Mouse (Mus musculus) bone marrow, adult 2 months (tissue): ENCODE measurements around the gene Zfp90. TPM values are rescaled to one million over a fixed set of nuclear protein-coding genes. Genes with fewer than 3 reads are reported as not detected.

Source experiments
- H3K27ac ChIP-seq: fragments of 200-500 bp; 2 replicates; pipeline ENCODE4 v1.5.1; 2012; ENCODE audit warnings: low read depth, mild to moderate bottlenecking, control low read depth, inconsistent platforms, low read length; ENCODE audit not compliant: control insufficient read depth, poor library complexity, insufficient read depth
- H3K4me1 ChIP-seq: fragments of 200-500 bp; 2 replicates; pipeline ENCODE4 v1.6.1; 2011; ENCODE audit warnings: low read length; ENCODE audit not compliant: control insufficient read depth, insufficient read depth
- H3K4me3 ChIP-seq: fragments of 200-500 bp; replicated peaks from 2 replicates; pipeline ENCODE3; 2011; ENCODE audit warnings: mild to moderate bottlenecking, low read depth, low read length, control low read depth; ENCODE audit not compliant: control insufficient read depth
- CTCF ChIP-seq: fragments of 200-500 bp; IDR thresholded peaks from 2 replicates; pipeline ENCODE4 v1.5.1; 2011; ENCODE audit warnings: low read length, control low read depth; ENCODE audit not compliant: control insufficient read depth, insufficient read depth
- POLR2A ChIP-seq: fragments of 200-500 bp; IDR thresholded peaks from 2 replicates; pipeline ENCODE4 v1.6.1; 2011; ENCODE audit warnings: low read depth, mild to moderate bottlenecking, control low read depth, low read length, borderline replicate concordance; ENCODE audit not compliant: control insufficient read depth
- WGBS: fragments of 180-500 bp; shearing (Covaris S2); methylation state at CpG from one replicate; pipeline ENCODE4 v1.1.7; 2018; 5-methylcytosine and 5-hydroxymethylcytosine counted together
- polyA plus RNA-seq: library from polyadenylated mRNA; stranded (reverse); fragments of >200 nt; gene quantifications from 2 replicates; pipeline ENCODE4 v1.2.4, GENCODE M21; 2011; ENCODE audit warnings: low replicate concordance; ENCODE audit not compliant: missing spikeins, insufficient read depth, insufficient read length

Gene Zfp90
- 3.3 and 10.6 TPM in 2 replicates for polyA plus RNA-seq

DNA sequence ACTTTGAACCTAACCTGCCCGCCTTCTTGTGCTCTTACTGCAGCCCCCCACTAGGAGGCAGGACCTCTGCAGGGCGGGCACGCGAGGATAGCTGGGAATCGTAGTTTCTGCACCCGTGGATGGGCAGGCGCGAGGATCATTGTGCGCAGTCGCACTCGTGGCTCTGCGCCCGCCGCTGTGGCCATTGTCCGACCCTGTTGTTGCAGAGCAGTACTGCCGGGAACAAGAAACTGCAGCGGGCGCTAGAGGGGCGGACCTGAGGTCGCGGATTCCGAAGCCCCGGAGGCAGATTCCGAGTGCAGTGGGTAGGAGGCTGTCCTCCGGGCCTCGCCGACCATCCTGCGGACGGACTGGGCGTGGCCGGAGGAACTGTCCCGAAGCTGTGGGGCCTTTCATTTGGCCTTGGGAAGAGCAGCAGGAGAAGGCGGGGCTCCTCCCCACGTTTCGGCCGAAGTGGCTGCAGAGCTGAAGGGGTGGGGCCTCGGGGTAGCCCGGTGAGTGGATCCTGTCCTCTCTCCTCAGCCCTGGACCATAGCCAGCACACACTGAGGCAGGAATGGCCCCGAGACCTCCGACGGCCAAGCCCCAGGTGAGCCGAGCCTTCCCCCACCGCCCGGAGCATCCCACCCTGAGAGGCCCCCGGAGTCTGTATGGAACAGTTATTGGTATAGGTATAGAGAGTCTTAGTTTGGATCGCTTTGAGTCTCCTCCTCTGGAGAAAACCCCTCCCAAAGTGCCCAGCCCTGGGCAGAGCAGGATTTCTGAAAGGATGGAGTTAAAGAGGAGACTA lies at the start of gene Zfp90:
TSS of gene Zfp90 (plus strand) at position 146 of the 790 bp plus-strand sequence.
- peak within 1 kb of the TSS; percentile 83 for H3K4me3 ChIP-seq
- TF ChIP-seq POLR2A (peak; percentile 64; the same call in 1 of the 2 replicates), CTCF (peak; percentile 91)
- H3K27ac ChIP-seq = peak within 1 kb of the TSS; percentile 88
- H3K4me1 ChIP-seq = peaks cover 2% of the 10 kb centered on the region; the same call in 1 of the 2 replicates
- under 1% methylated on average over 46 of the region's 46 CpGs for WGBS

GRCm38 (mm10) chr8:106368501-106368900 lies 46.6 kb upstream of the Zfp90 start:
- TF ChIP-seq POLR2A (no peak), CTCF (peak; percentile 30; the same call in 1 of the 2 replicates)
- H3K27ac ChIP-seq = no peak overlapping the region
- H3K4me3 ChIP-seq = no peak overlapping the region
- H3K4me1 ChIP-seq = no peaks in the 10 kb centered on the region; the same call in 1 of the 2 replicates
- 63% methylated on average over 3 of the region's 3 CpGs for WGBS

DNA sequence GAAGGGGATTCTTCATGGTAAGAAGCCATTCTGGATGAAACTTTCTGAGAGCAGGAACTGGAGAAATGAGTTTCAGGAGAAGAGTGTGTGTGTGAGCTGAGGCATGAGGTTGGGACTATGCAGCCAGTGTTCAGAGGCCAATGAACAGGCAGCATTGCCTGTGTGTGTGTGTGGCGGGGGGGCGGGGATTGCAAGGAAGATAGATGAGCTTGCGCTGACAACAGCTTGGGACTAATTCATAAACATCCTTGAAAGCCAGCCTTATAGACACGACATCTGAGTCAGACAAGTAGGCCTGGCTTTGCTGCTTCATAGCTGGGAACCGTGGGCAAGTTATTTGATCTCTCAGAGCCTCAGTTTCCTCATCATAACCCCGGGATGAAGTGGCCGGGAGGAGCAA lies 46.1 kb upstream of the Zfp90 start:
- 85% methylated on average over 7 of the region's 7 CpGs for WGBS
- Histone ChIP-seq H3K4me3 (no peak overlapping the region), H3K27ac (no peak overlapping the region), H3K4me1 (no peaks in the 10 kb centered on the region; the same call in 1 of the 2 replicates)
- TF ChIP-seq POLR2A = no peak
- TF ChIP-seq CTCF = no peak

DNA sequence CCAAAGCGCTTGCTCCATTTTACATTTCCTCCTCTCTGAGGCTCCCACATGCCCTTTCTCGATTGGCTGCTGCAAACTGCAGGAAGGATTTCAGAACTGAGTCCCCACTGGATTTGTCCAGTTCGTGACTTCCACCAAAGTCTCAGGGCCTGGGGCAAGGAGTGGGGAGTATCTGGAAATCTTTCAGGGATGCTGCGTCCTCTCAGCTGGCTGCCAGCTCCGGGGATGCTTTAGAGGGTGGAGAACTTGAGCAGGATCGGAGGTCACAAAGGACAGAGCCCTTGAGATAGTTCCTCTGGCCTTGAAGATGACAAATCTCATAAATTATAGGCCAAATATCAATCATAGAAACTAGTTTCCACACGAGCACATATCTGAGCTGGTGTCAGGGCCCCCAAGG lies 39.2 kb upstream of the Zfp90 start:
- TF ChIP-seq POLR2A = no peak
- TF ChIP-seq CTCF = no peak
- WGBS = 73% methylated on average over 7 of the region's 7 CpGs
- H3K27ac ChIP-seq = no peak overlapping the region
- H3K4me3 ChIP-seq = no peak overlapping the region
- no peaks in the 10 kb centered on the region for H3K4me1 ChIP-seq

GRCm38 (mm10) chr8:106376862-106377261 lies 38.3 kb upstream of the Zfp90 start:
- Histone ChIP-seq H3K27ac (no peak overlapping the region), H3K4me3 (no peak overlapping the region), H3K4me1 (no peaks in the 10 kb centered on the region)
- TF ChIP-seq POLR2A (no peak), CTCF (no peak)
- WGBS = 54% methylated on average over 9 of the region's 9 CpGs

DNA sequence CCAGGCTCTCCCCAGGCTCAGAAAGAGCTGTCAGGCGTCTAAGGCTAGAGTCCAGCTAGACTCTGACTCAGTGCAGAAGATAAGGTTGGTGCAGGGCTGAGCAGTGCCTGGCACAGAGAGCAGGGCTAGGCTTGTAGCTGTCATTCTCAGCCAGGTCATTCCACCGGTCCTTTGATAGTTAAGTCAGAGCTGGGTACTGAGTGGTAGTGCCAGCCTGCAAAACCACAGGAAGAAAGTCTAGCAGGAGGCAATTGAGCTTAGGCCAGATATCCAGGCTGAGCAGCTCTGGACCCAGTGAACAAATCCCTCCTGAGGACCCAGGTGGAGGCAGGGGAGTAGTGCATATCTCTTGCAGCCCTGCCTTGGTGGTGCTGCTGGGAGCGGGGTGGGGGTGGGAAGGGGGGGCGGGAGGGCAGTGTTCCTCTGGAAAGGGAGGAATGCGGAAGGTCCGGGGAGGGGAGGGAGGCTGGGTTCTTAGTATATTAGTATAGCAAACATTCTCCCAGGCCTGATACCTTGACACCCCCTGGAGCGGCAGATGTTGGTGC lies 36.6 kb upstream of the Zfp90 start:
- WGBS = 51% methylated on average over 7 of the region's 7 CpGs
- H3K27ac ChIP-seq = no peak overlapping the region
- no peak overlapping the region for H3K4me3 ChIP-seq
- TF ChIP-seq POLR2A (no peak), CTCF (no peak)
- no peaks in the 10 kb centered on the region for H3K4me1 ChIP-seq

GRCm38 (mm10) chr8:106379357-106379756 lies 35.8 kb upstream of the Zfp90 start:
- Histone ChIP-seq H3K27ac (no peak overlapping the region), H3K4me1 (no peaks in the 10 kb centered on the region)
- WGBS = 35% methylated on average over 5 of the region's 5 CpGs

DNA sequence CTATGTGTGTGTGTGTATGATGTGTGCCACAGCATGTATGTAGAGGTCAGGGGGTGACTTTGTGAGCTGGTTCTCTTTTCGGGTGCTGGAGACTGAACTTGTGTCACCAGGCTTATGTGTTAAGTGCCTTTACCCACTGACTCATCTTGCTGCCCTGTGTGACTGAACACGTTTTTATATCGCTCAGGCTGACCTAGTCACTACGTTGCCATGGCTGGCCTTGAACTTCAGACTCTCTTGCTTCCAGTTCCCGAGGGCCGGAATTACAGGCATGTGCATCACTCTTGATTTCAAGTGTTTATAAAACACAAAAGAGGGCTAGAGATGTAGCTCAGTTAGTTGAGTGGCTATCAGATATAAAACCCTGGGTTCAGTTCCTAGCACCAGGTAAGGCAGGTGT lies 34.1 kb upstream of the Zfp90 start:
- 85% methylated on average over 6 of the region's 6 CpGs for WGBS
- H3K4me3 ChIP-seq = no peak overlapping the region
- no peak for TF ChIP-seq POLR2A
- no peak overlapping the region for H3K27ac ChIP-seq
- H3K4me1 ChIP-seq = no peaks in the 10 kb centered on the region

More at GRCm38 (mm10) chr8:106379357-106379756, 35.8 kb upstream of the Zfp90 start:
- H3K4me3 ChIP-seq = no peak overlapping the region
- TF ChIP-seq POLR2A (no peak), CTCF (no peak)
